Mouse (Mus musculus): ENCODE measurements around the gene Ubp1.

The Ubp1 gene

GRCm38 (mm10) chr9:113930534-113931374 lies at the start of gene Ubp1:
TSS of gene Ubp1 (plus strand) at chr9:113930934.
- POLR2A ChIA-PET, result interaction anchor here (0.5 to 6.8 kb wide), 77 partner anchors 8 to 913 kb away, joined by 3 to 86 read pairs (median 4); partner anchors contain the start of genes Crtap (in 2 of the 4), Fbxl2 (in 2 of the 4), Cmtm8 (in 1 of the 4) and Cnot10 (in 1 of the 4)
- CTCF ChIA-PET, result interaction anchor here in 3 of 4 experiments (0.7 to 1.3 kb wide), 6 partner anchors 68 to 796 kb away, joined by 3 to 7 read pairs (median 4); partner anchors contain the start of gene Fbxl2 (in 1 of the 3)

- POLR2A ChIA-PET, result interaction anchor here in 1 of 4 experiments (0.7 kb wide), 1 partner anchor 84 kb away, joined by 4 read pairs; no protein-coding TSS in a partner anchor
- CTCF ChIA-PET, result no interaction called here
Measured at GRCm38 (mm10) chr9:113894903-113895302, 35.8 kb upstream of the Ubp1 start.

GRCm38 (mm10) chr9:113903136-113903535 lies 27.6 kb upstream of the Ubp1 start:
- POLR2A ChIA-PET, result interaction anchor here in 2 of 4 experiments (1.0 to 1.7 kb wide), 4 partner anchors 27 to 145 kb away, joined by 3 to 5 read pairs (median 4); partner anchors contain the start of gene Ubp1 (in 2 of the 2)
- CTCF ChIA-PET, result interaction anchor here in 1 of 4 experiments (0.7 kb wide), 1 partner anchor 226 kb away, joined by 5 read pairs; no protein-coding TSS in a partner anchor

GRCm38 (mm10) chr9:113904315-113904714 lies 26.4 kb upstream of the Ubp1 start:
- CTCF ChIA-PET, result interaction anchor here in 2 of 4 experiments (0.6 to 1.1 kb wide), 7 partner anchors 11 to 232 kb away, joined by 3 to 11 read pairs (median 3); no protein-coding TSS in a partner anchor
- POLR2A ChIA-PET, result interaction anchor here in 3 of 4 experiments (0.6 to 1.3 kb wide), 3 partner anchors 26 to 1386 kb away, joined by 3 to 7 read pairs (median 3); partner anchors contain the start of gene Ubp1 (in 1 of the 3)

GRCm38 (mm10) chr9:113915789-113916188 lies 14.9 kb upstream of the Ubp1 start:
- ChIA-PET CTCF (no interaction called here), POLR2A (interaction anchor here in 2 of 4 experiments (1.5 to 1.6 kb wide), 2 partner anchors 14 to 15 kb away, joined by 7 to 9 read pairs; partner anchors contain the start of gene Ubp1 (in 2 of the 2))

GRCm38 (mm10) chr9:113922677-113923076 lies 8.1 kb upstream of the Ubp1 start:
- ChIA-PET CTCF (no interaction called here), POLR2A (interaction anchor here in 1 of 4 experiments (1.2 kb wide), 1 partner anchor 8 kb away, joined by 7 read pairs; the partner anchor contains the start of gene Ubp1)

- ChIA-PET POLR2A (interaction anchor here in 1 of 4 experiments (1.7 kb wide), 1 partner anchor 14 kb away, joined by 4 read pairs; no protein-coding TSS in a partner anchor), CTCF (no interaction called here)
Measured at GRCm38 (mm10) chr9:113924883-113925282, 5.9 kb upstream of the Ubp1 start.

- CTCF ChIA-PET, result no interaction called here
- POLR2A ChIA-PET, result interaction anchor here in 1 of 4 experiments (6.8 kb wide), 1 partner anchor 15 kb away, joined by 86 read pairs; no protein-coding TSS in a partner anchor
Measured at GRCm38 (mm10) chr9:113928591-113928990, 2.1 kb upstream of the Ubp1 start.

GRCm38 (mm10) chr9:113929676-113930075 lies 1.1 kb upstream of the Ubp1 start:
- ChIA-PET CTCF (no interaction called here), POLR2A (interaction anchor here in 3 of 4 experiments (1.0 to 6.8 kb wide), 11 partner anchors 14 to 461 kb away, joined by 3 to 86 read pairs (median 4); partner anchors contain the start of gene Crtap (in 1 of the 3))

GRCm38 (mm10) chr9:113931375-113932099 lies 803 bp downstream of the Ubp1 start:
- POLR2A ChIA-PET, result interaction anchor here in 2 of 4 experiments (0.8 to 6.8 kb wide), 20 partner anchors 11 to 757 kb away, joined by 3 to 86 read pairs (median 4); partner anchors contain the start of genes Cnot10 (in 1 of the 2), Crtap (in 1 of the 2), Dync1li1 (in 1 of the 2) and Fbxl2 (in 1 of the 2)
- CTCF ChIA-PET, result interaction anchor here in 2 of 4 experiments (0.6 to 1.3 kb wide), 2 partner anchors 212 to 909 kb away, joined by 3 to 5 read pairs; no protein-coding TSS in a partner anchor

- POLR2A ChIA-PET, result interaction anchor here in 2 of 4 experiments (0.8 to 6.8 kb wide), 11 partner anchors 10 to 624 kb away, joined by 3 to 86 read pairs (median 9); partner anchors contain the start of gene Fbxl2 (in 1 of the 2)
- CTCF ChIA-PET, result no interaction called here
Measured at GRCm38 (mm10) chr9:113932100-113932470, 1.4 kb downstream of the Ubp1 start.

GRCm38 (mm10) chr9:113932501-113932900 lies 1.8 kb downstream of the Ubp1 start:
- ChIA-PET POLR2A (interaction anchor here in 3 of 4 experiments (1.2 to 6.8 kb wide), 8 partner anchors 10 to 173 kb away, joined by 4 to 86 read pairs (median 11); partner anchors contain the start of gene Fbxl2 (in 1 of the 3)), CTCF (interaction anchor here in 1 of 4 experiments (0.6 kb wide), 1 partner anchor 461 kb away, joined by 3 read pairs; no protein-coding TSS in a partner anchor)

GRCm38 (mm10) chr9:113935638-113936037 lies 4.9 kb downstream of the Ubp1 start:
- CTCF ChIA-PET, result interaction anchor here in 2 of 4 experiments (0.6 to 1.1 kb wide), 2 partner anchors 10 to 109 kb away, joined by 3 read pairs; no protein-coding TSS in a partner anchor
- POLR2A ChIA-PET, result interaction anchor here in 2 of 4 experiments (0.6 to 3.3 kb wide), 6 partner anchors 12 to 151 kb away, joined by 3 to 8 read pairs (median 3); no protein-coding TSS in a partner anchor

- CTCF ChIA-PET, result no interaction called here
- POLR2A ChIA-PET, result interaction anchor here in 3 of 4 experiments (0.8 to 10.7 kb wide), 8 partner anchors 7 to 38 kb away, joined by 3 to 86 read pairs (median 4); partner anchors contain the start of gene Ubp1 (in 3 of the 3)
Measured at GRCm38 (mm10) chr9:113939063-113939850, 8.5 kb downstream of the Ubp1 start.

- POLR2A ChIA-PET, result interaction anchor here in 2 of 4 experiments (0.9 to 10.7 kb wide), 3 partner anchors 9 to 13 kb away, joined by 3 to 86 read pairs (median 55); partner anchors contain the start of gene Ubp1 (in 2 of the 2)
- CTCF ChIA-PET, result interaction anchor here in 2 of 4 experiments (0.6 to 1.1 kb wide), 2 partner anchors 11 to 117 kb away, joined by 3 to 9 read pairs; no protein-coding TSS in a partner anchor
Measured at GRCm38 (mm10) chr9:113941103-113941805, 10.5 kb downstream of the Ubp1 start.

GRCm38 (mm10) chr9:113943372-113943771 lies 12.6 kb downstream of the Ubp1 start:
- ChIA-PET CTCF (no interaction called here), POLR2A (interaction anchor here in 3 of 4 experiments (0.6 to 10.7 kb wide), 8 partner anchors 9 to 293 kb away, joined by 3 to 86 read pairs (median 5); partner anchors contain the start of gene Ubp1 (in 3 of the 3))

All from embryonic stem cell, embryonic (primary cell).